Mouse (Mus musculus): ENCODE results near the gene Fkbpl. TPM values are rescaled to one million over a fixed set of nuclear protein-coding genes. Genes with fewer than 3 reads are reported as not detected.

Fkbpl gene
- total and polyA plus RNA-seq, 3 experiments = 5.5 to 8.2 (median 6.2) TPM

GRCm38 (mm10) chr17:34653746-34654285 lies 9.3 kb downstream of the Fkbpl start:
- dilution Hi-C loops (cut with MboI; ENCODE audit: extremely low pct_ligation_motif_present, extremely low pct_unique_long_range_greater_than_20kb, low sequenced_read_pairs) = no loop called here
- H3K79me2 ChIP-seq (replicated peaks; ENCODE audit: control insufficient read depth, extremely low read depth, insufficient read depth, poor library complexity, severe bottlenecking) = no peaks in the 10 kb centered on the region
- H3K27me3 ChIP-seq (replicated peaks) = no peaks in the 10 kb centered on the region
- TF ChIP-seq MAFK (IDR thresholded peaks at IDR 0.05; ENCODE audit: insufficient replicate concordance, low read length) (no peak), ETS1 (conservative IDR thresholded peaks at IDR 0.05; ENCODE audit: low read depth, low read length) (no peak), RCOR1 (conservative IDR thresholded peaks at IDR 0.05; ENCODE audit: low read depth, low read length) (no peak), USF2 (conservative IDR thresholded peaks at IDR 0.05; ENCODE audit: low read depth, low read length) (no peak), RAD21 (IDR thresholded peaks at IDR 0.05; ENCODE audit: low read depth, low read length) (peak; percentile 17), CTCF (conservative IDR thresholded peaks at IDR 0.05 in 1 of 2, IDR thresholded peaks at IDR 0.05 in 1 of 2; ENCODE audit: low read depth in 2 of 2, low read length in 2 of 2) (peak; percentile 47 to 65), BHLHE40 (IDR thresholded peaks at IDR 0.05; ENCODE audit: low read depth, low read length) (no peak), SMC3 (IDR thresholded peaks at IDR 0.05; ENCODE audit: low read depth, low read length) (peak; percentile 51), CHD2 (IDR thresholded peaks at IDR 0.05; ENCODE audit: low read length) (no peak)
- H3K4me2 ChIP-seq (ENCODE audit: insufficient read depth, low read depth, poor library complexity, severe bottlenecking) = no peak overlapping the region
- in situ Hi-C loops (cut with MboI; ENCODE audit: low pct_ligation_motif_present, low pct_unique_long_range_greater_than_20kb, low sequenced_read_pairs) = no loop called here
- H3K4me3 ChIP-seq (replicated peaks in 1 of 3; ENCODE audit: low read depth in 2 of 3, low read length in 2 of 3, poor library complexity in 1 of 3) = no peak overlapping the region
- no peak overlapping the region for H3K9ac ChIP-seq (ENCODE audit: insufficient read depth, low read depth)
- H3K4me1 ChIP-seq (ENCODE audit: control insufficient read depth in 1 of 2, insufficient read depth in 2 of 2) = peaks cover 7 to 12% of the 10 kb centered on the region in 2 experiments
- no peaks in the 10 kb centered on the region for H3K9me3 ChIP-seq (replicated peaks; ENCODE audit: low read length)
- no peak overlapping the region for H3K27ac ChIP-seq (ENCODE audit: insufficient read depth, low read depth)
- DNase-seq (ENCODE audit: extremely low read depth) = peak; percentile 49
- peaks cover 52 to 77% of the 10 kb centered on the region in 2 experiments for H3K36me3 ChIP-seq (replicated peaks in 1 of 2; ENCODE audit: control insufficient read depth in 1 of 2, insufficient read depth in 1 of 2, low read length in 1 of 2)

- peaks cover 4% of the 10 kb centered on the region for H3K27me3 ChIP-seq (replicated peaks)
- no peak overlapping the region for H3K9ac ChIP-seq (ENCODE audit: insufficient read depth, low read depth)
- no peak overlapping the region for H3K27ac ChIP-seq (ENCODE audit: insufficient read depth, low read depth)
- no peak for DNase-seq (ENCODE audit: extremely low read depth)
- dilution Hi-C loops (cut with MboI; ENCODE audit: extremely low pct_ligation_motif_present, extremely low pct_unique_long_range_greater_than_20kb, low sequenced_read_pairs) = no loop called here
- no peak overlapping the region for H3K4me3 ChIP-seq (replicated peaks in 1 of 3; ENCODE audit: low read depth in 2 of 3, low read length in 2 of 3, poor library complexity in 1 of 3)
- TF ChIP-seq MAX (IDR thresholded peaks at IDR 0.05; ENCODE audit: low read length) (no peak), HCFC1 (IDR thresholded peaks at IDR 0.05; ENCODE audit: low read depth, low read length) (no peak), ZMIZ1 (IDR thresholded peaks at IDR 0.05; ENCODE audit: low read depth, low read length) (no peak), IRF4 (IDR thresholded peaks at IDR 0.05; ENCODE audit: low read depth, low read length) (no peak), POLR2AphosphoS2 (IDR thresholded peaks at IDR 0.05; ENCODE audit: low read depth, low read length) (no peak), RCOR1 (conservative IDR thresholded peaks at IDR 0.05; ENCODE audit: low read depth, low read length) (no peak), JUND (conservative IDR thresholded peaks at IDR 0.05; ENCODE audit: low read depth, low read length) (no peak), ZKSCAN1 (IDR thresholded peaks at IDR 0.05; ENCODE audit: borderline replicate concordance, low read depth, low read length) (no peak)
- H3K36me3 ChIP-seq (replicated peaks in 1 of 2; ENCODE audit: control insufficient read depth in 1 of 2, insufficient read depth in 1 of 2, low read length in 1 of 2) = peaks cover 52 to 74% of the 10 kb centered on the region in 2 experiments
- no peak overlapping the region for H3K4me2 ChIP-seq (ENCODE audit: insufficient read depth, low read depth, poor library complexity, severe bottlenecking)
- H3K79me2 ChIP-seq (replicated peaks; ENCODE audit: control insufficient read depth, extremely low read depth, insufficient read depth, poor library complexity, severe bottlenecking) = no peaks in the 10 kb centered on the region
- no peaks in the 10 kb centered on the region for H3K9me3 ChIP-seq (replicated peaks; ENCODE audit: low read length)
- in situ Hi-C loops (cut with MboI; ENCODE audit: low pct_ligation_motif_present, low pct_unique_long_range_greater_than_20kb, low sequenced_read_pairs) = no loop called here
- peaks cover 4 to 6% of the 10 kb centered on the region in 2 experiments for H3K4me1 ChIP-seq (ENCODE audit: control insufficient read depth in 1 of 2, insufficient read depth in 2 of 2)
Measured at GRCm38 (mm10) chr17:34654392-34654791, 9.8 kb downstream of the Fkbpl start.

Measured in CH12.LX (cell line).